Mouse (Mus musculus): ENCODE data around the gene Wdr45. TPM values are rescaled to one million over a fixed set of nuclear protein-coding genes. Genes with fewer than 3 reads are reported as not detected.
"Not testable (repeated sequence)": the region's sequence is repeated elsewhere in the genome, so short reads cannot be mapped to it uniquely, and the experiment has no call there.

The Wdr45 gene
- 16.0 and 17.5 TPM in 2 replicates for polyA plus RNA-seq (2015; fragmentation: Nextera tagmentation; extraction: Ambion mirVana)

DNA sequence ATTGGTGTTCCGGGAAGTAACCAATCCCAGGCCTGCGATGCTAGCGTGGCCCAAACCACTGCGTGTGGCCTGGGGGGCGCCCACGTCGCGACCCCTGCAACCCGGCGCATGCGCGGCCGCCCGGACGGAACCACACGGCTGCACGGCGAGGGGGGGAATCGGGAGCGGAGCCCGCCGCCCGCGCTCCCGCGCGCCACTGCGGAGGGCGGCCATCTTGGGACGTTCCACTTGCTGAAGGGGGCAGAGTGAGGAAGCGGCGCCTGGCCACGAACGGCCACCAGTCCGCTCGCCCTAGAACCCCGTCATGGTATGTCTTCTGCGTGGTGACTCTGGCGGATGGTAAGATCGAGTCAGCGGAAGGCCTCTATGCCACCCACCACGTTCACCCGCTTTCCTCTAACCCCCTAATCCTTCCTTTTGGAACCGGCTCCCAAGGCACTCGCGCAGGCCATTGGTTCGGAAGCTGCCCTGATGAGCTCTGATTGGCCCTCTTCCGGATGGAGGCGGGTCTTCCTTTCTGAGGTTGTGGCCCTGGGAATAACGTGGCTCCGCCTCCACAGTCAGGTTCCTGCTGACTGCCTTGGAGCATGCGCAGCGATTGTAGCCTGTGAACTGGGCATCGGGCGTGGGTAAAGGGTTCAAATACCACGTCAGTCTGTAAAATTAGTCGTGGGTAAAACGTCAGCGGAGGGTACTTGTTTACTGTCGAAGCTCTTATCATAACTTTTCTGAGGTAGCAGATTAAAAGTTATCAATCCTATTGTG, at the start of gene Wdr45:
Wdr45 (plus strand) TSS at position 199 of the 765 bp plus-strand sequence.
- not testable (repeated sequence) for H3K9me3 ChIP-seq (replicated peaks); H3K9ac ChIP-seq
- WGBS (ENCODE audit: insufficient replicate concordance) = 15% methylated on average over 43 of the region's 60 CpGs

DNA sequence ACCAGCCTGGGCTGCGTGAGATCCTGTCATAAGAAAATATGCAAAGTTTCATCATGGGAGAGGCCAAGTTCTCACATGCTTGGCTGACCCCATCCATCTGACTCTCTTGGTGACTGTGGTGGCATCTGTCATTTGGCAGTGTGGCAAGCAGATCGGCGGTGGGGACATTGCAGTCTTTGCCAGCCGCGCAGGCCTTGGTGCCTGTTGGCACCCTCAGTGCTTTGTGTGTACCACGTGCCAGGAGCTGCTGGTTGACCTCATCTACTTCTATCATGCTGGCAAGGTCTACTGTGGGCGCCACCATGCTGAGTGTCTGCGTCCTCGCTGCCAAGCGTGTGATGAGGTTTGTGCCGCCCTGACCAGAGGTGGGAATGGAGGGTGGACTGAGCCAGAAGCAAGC, 49.3 kb upstream of the Wdr45 start:
- Histone ChIP-seq H3K9ac (no peak overlapping the region), H3K4me3 (replicated peaks) (no peak overlapping the region), H3K4me2 (no peak overlapping the region), H3K27ac (replicated peaks) (no peak overlapping the region), H3K4me1 (replicated peaks) (peaks cover 2% of the 10 kb centered on the region; the same call in 1 of the 2 replicates), H3K27me3 (no peaks in the 10 kb centered on the region), H3K36me3 (replicated peaks) (no peaks in the 10 kb centered on the region), H3K9me3 (replicated peaks) (no peaks in the 10 kb centered on the region)
- WGBS (ENCODE audit: insufficient replicate concordance) = 76% methylated on average over 11 of the region's 11 CpGs
- ATAC-seq (ENCODE audit: insufficient read depth) = no peak

More for the DNA sequence above, at the start of gene Wdr45:
- H3K4me2 ChIP-seq = peak within 1 kb of the TSS; percentile 65
- H3K4me1 ChIP-seq (replicated peaks); H3K27me3 ChIP-seq; H3K36me3 ChIP-seq (replicated peaks): not testable (repeated sequence)
- H3K27ac ChIP-seq (replicated peaks) = 0 out of 2 replicates have a peak within 1 kb of the TSS, but pooled peaks have one; percentile 29
- peak; percentile 93 for ATAC-seq (ENCODE audit: insufficient read depth)
- H3K4me3 ChIP-seq (replicated peaks) = peak within 1 kb of the TSS; percentile 55

GRCm38 (mm10) chrX:7665739-7666502, 48.2 kb upstream of the Wdr45 start:
- Histone ChIP-seq H3K4me2 (no peak overlapping the region), H3K27me3 (no peaks in the 10 kb centered on the region), H3K27ac (replicated peaks) (no peak overlapping the region), H3K4me1 (replicated peaks) (peaks cover 13% of the 10 kb centered on the region), H3K9me3 (replicated peaks) (no peaks in the 10 kb centered on the region), H3K4me3 (replicated peaks) (no peak overlapping the region), H3K9ac (no peak overlapping the region), H3K36me3 (replicated peaks) (no peaks in the 10 kb centered on the region)
- WGBS (ENCODE audit: insufficient replicate concordance) = 66% methylated on average over 21 of the region's 21 CpGs
- ATAC-seq (ENCODE audit: insufficient read depth) = no peak

DNA sequence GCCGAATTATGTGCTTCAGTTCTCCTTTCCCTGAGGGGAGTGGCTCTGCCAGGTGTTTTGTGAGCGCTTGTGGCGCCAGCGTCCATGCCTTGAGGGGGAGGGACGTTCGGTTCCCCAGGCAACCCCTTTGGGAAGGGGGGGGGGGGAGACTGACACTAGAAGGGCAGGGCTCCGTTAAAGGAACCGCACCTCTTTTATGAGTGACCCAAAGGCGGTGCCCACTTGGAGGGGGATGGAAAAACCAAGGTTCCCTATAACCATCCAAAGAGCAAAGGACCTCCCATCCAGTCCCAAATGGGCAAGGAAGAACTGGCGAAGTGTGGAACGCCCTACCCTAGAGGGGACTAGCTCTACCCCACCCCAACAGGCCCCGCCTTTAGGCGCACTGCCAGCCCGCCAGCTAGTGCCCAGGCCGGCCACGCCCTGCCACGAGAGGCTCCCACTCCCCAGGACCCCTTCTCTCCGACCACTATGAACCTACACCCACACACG, 43.7 kb upstream of the Wdr45 start:
- peak; percentile 64 for ATAC-seq (ENCODE audit: insufficient read depth)
- Histone ChIP-seq H3K4me3 (replicated peaks) (peak overlapping the region; percentile 54), H3K4me2 (peak overlapping the region; percentile 69), H3K27ac (replicated peaks) (peak overlapping the region; percentile 41), H3K27me3 (0 out of 2 replicates have a peak, but pooled peaks cover 4% of the 10 kb centered on the region), H3K4me1 (replicated peaks) (peaks cover 34% of the 10 kb centered on the region), H3K9ac (peak overlapping the region; percentile 27; the same call in 1 of the 2 replicates), H3K9me3 (replicated peaks) (no peaks in the 10 kb centered on the region), H3K36me3 (replicated peaks) (no peaks in the 10 kb centered on the region)
- 11% methylated on average over 19 of the region's 19 CpGs for WGBS (ENCODE audit: insufficient replicate concordance)

DNA sequence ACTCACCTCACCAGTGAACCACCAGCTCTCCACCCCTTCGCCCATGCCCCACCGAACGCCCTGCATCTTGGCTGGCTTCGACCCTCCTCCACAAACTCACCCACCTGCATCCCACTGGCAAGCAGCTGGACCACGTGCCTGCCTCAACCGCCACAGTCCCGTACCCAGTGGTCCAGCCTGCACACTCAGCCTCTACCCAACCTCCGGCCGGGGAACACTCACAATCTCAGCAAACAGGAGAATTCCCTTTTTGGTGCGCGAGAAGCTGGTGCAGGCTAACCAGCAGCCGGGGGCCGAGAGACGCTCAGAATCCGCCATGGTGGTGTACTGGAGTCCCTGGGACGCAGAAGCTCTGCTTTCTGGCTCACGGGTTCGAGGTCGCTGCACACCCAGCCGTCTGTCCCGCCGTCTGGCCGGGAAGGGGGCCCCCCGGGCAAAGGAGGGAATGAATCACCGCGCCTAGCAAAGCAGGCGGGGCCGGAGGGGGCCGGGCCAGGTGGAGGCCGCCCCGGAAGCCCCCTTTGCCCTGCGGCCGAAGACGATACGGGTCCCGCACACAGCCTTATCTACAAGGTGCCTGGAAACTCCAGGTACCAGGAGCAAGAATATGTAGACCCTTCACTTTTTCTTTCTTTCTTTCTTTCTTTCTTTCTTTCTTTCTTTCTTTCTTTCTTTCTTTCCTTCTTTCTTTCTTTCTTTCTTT, 43.1 kb upstream of the Wdr45 start, which contains the start of gene Plp2:
Plp2 (minus strand) TSS at position 470 of the 703 bp plus-strand sequence.
- H3K9me3 ChIP-seq (replicated peaks) = no peaks in the 10 kb centered on the region
- H3K36me3 ChIP-seq (replicated peaks) = no peaks in the 10 kb centered on the region
- peak within 1 kb of the TSS; percentile 54 for H3K4me3 ChIP-seq (replicated peaks)
- peak; percentile 38 for ATAC-seq (ENCODE audit: insufficient read depth)
- WGBS (ENCODE audit: insufficient replicate concordance) = 16% methylated on average over 36 of the region's 36 CpGs
- H3K27me3 ChIP-seq = 0 out of 2 replicates have a peak, but pooled peaks cover 4% of the 10 kb centered on the region
- H3K27ac ChIP-seq (replicated peaks) = peak within 1 kb of the TSS; percentile 41
- H3K4me2 ChIP-seq = peak within 1 kb of the TSS; percentile 69
- H3K4me1 ChIP-seq (replicated peaks) = peaks cover 34% of the 10 kb centered on the region
- H3K9ac ChIP-seq = peak within 1 kb of the TSS; percentile 27; the same call in 1 of the 2 replicates

DNA sequence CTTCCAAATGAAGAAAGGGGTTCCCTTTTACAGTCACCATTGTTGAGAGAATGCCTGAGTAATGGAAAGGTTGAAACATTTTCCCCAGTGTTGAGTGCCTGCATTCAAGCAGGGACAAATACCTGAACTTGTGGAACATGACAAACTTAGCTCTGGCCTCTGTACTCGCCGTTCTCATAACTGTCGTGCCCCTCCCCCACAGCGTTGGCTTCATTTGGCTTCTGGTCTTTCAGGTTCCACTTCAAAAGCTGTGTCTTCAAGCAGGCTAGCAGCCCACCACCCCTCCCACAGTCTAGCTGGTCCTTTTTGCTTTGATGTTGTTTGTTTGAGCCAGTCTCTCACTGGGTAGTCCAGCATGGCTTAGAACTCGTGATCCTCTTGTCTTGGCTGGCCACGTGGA, 41.4 kb upstream of the Wdr45 start:
- Histone ChIP-seq H3K27ac (replicated peaks) (no peak overlapping the region), H3K27me3 (0 out of 2 replicates have a peak, but pooled peaks cover 4% of the 10 kb centered on the region), H3K4me2 (no peak overlapping the region), H3K9ac (no peak overlapping the region), H3K36me3 (replicated peaks) (no peaks in the 10 kb centered on the region), H3K4me1 (replicated peaks) (peaks cover 34% of the 10 kb centered on the region), H3K4me3 (replicated peaks) (no peak overlapping the region), H3K9me3 (replicated peaks) (no peaks in the 10 kb centered on the region)
- ATAC-seq (ENCODE audit: insufficient read depth) = no peak
- 34% methylated on average over 6 of the region's 6 CpGs for WGBS (ENCODE audit: insufficient replicate concordance)

GRCm38 (mm10) chrX:7673578-7674281, 40.4 kb upstream of the Wdr45 start:
- 22% methylated on average over 12 of the region's 12 CpGs for whole genome bisulfite sequencing (ENCODE audit: insufficient replicate concordance)
- Histone ChIP-seq H3K36me3 (replicated peaks) (no peaks in the 10 kb centered on the region), H3K9ac (no peak overlapping the region), H3K27me3 (0 out of 2 replicates have a peak, but pooled peaks cover 4% of the 10 kb centered on the region), H3K27ac (replicated peaks) (0 out of 2 replicates have a peak overlapping the region, but pooled peaks have one; percentile 33), H3K9me3 (replicated peaks) (no peaks in the 10 kb centered on the region), H3K4me1 (replicated peaks) (peaks cover 34% of the 10 kb centered on the region), H3K4me3 (replicated peaks) (peak overlapping the region; percentile 36), H3K4me2 (peak overlapping the region; percentile 65)
- 0 out of 2 replicates have a peak, but pooled peaks have one; percentile 5 for ATAC-seq (ENCODE audit: insufficient read depth)

- H3K36me3 ChIP-seq (replicated peaks) = no peaks in the 10 kb centered on the region
- no peaks in the 10 kb centered on the region for H3K9me3 ChIP-seq (replicated peaks)
- 0 out of 2 replicates have a peak, but pooled peaks cover 4% of the 10 kb centered on the region for H3K27me3 ChIP-seq
- ATAC-seq (ENCODE audit: insufficient read depth) = no peak
- H3K27ac ChIP-seq (replicated peaks) = no peak overlapping the region
- H3K9ac ChIP-seq = peak overlapping the region; percentile 4; the same call in 1 of the 2 replicates
- 20% methylated on average over 28 of the region's 28 CpGs for WGBS (ENCODE audit: insufficient replicate concordance)
- H3K4me1 ChIP-seq (replicated peaks) = peaks cover 36% of the 10 kb centered on the region
- peak overlapping the region; percentile 65 for H3K4me2 ChIP-seq
- peak overlapping the region; percentile 36 for H3K4me3 ChIP-seq (replicated peaks)
These were observed 39.7 kb upstream of the Wdr45 start for GRCm38 (mm10) chrX:7674284-7675000.

DNA sequence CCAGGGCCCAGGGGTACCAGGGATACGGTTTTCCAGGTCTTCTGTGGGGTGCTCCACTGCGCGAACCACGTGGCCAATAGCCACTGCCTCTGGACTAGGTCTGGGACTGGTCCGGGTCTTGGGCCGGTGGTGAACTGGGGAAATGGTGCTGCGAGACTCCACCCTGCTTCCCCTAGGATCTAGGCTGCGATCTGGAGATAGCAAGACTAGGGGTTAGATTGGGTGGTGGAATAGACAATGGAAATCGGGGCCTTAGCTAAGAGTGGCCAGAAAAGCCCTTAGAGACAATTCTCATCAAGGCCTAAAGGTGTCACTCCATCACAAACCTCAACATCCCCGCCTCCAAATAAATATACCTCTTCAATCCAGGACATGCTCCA, 39.1 kb upstream of the Wdr45 start:
- H3K4me2 ChIP-seq = peak overlapping the region; percentile 65
- no peak for ATAC-seq (ENCODE audit: insufficient read depth)
- 26% methylated on average over 10 of the region's 10 CpGs for WGBS (ENCODE audit: insufficient replicate concordance)
- H3K36me3 ChIP-seq (replicated peaks) = no peaks in the 10 kb centered on the region
- H3K9ac ChIP-seq = peak overlapping the region; percentile 4; the same call in 1 of the 2 replicates
- peaks cover 36% of the 10 kb centered on the region for H3K4me1 ChIP-seq (replicated peaks)
- H3K9me3 ChIP-seq (replicated peaks) = no peaks in the 10 kb centered on the region
- H3K4me3 ChIP-seq (replicated peaks) = peak overlapping the region; percentile 36
- 0 out of 2 replicates have a peak, but pooled peaks cover 4% of the 10 kb centered on the region for H3K27me3 ChIP-seq
- H3K27ac ChIP-seq (replicated peaks) = no peak overlapping the region

Data from liver, embryonic 15.5 days (tissue).